Mouse (Mus musculus): Measurements from ENCODE around the gene Rpusd1.
"Not testable (repeated sequence)": the region's sequence is repeated elsewhere in the genome, so short reads cannot be mapped to it uniquely, and the experiment has no call there.

The Rpusd1 gene

GRCm38 (mm10) chr17:25735246-25735645 is 7.8 kb downstream of the Rpusd1 start:
- in situ Hi-C loops (cut with MboI, MseI): loop anchor here (5.0 kb wide), 1 partner anchor 47 kb away; no protein-coding TSS in a partner anchor

DNA sequence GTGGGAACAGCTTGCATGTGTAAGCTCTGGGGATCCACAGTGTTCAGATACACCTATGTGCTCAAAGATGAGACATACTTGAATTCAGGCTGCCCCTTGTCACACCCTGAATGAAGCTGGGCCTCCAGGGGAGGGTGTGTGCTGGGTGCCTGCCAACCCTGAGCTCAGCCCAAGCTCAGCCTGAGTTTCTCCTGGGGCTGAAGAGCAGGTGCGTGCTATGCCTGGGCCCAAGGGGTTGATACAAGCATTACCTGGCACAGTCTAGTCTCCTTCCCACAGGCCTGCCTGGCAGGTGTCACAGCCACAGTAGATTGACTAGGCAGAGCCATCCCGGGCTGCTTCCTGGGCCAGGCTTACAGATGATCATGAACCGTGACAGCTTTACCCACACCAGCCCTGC is 8.3 kb downstream of the Rpusd1 start, which contains the start of gene Mslnl:
Mslnl (plus strand) TSS at position 298 of the 400 bp plus-strand sequence.
- in situ Hi-C loops (cut with MboI, MseI): loop anchor here (5.0 kb wide), 1 partner anchor 47 kb away; no protein-coding TSS in a partner anchor

DNA sequence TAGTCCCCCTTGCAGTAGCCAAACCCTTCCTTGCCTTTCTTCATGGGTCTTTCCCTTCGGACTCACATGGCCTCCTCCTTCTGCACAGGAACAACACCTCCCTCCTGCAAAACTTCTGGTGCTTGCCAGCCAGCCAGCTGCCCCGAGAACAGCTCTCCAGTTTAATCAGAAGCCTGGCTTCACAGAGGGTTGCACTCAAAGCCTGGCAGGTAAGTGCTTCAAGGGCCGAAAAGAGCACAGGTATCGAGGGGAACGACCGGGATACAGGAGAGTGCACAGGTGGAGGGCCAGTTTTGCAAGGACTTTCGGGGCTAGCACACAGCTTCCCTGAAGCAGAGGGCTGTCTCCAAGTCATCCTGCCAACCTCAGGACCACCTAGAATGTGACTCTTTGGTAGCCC is 11.4 kb downstream of the Rpusd1 start:
- in situ Hi-C loops (cut with MboI, MseI): loop anchor here (5.0 kb wide), 1 partner anchor 43 kb away; no protein-coding TSS in a partner anchor

- in situ Hi-C loops (cut with MboI, MseI): not testable (repeated sequence)
Measured at GRCm38 (mm10) chr17:25741471-25741870, 14.0 kb downstream of the Rpusd1 start.

DNA sequence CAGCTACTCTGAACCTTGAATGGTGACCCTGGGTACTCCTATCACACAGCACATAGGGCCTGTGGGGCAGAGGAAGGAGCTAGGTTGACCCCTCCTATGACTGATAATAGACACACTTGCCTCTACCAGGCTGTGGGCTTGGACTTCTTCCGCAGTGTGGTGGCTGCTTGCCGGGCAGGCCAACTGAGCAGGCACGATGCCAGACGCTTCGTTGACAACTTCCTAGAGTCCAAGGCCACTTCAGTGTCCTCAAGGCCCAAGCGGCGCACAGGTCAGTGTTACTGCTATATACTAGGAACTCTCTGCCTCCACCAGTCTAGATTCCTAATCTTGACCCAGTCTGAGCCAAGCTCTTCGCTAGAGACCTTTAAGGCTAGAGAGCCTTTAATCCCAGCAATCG is 16.4 kb downstream of the Rpusd1 start:
- in situ Hi-C loops (cut with MboI, MseI): no loop called here

GRCm38 (mm10) chr17:25744311-25744710 is 16.8 kb downstream of the Rpusd1 start:
- in situ Hi-C loops (cut with MboI, MseI): no loop called here

GRCm38 (mm10) chr17:25748238-25748637 is 20.8 kb downstream of the Rpusd1 start:
- in situ Hi-C loops (cut with MboI, MseI): no loop called here

DNA sequence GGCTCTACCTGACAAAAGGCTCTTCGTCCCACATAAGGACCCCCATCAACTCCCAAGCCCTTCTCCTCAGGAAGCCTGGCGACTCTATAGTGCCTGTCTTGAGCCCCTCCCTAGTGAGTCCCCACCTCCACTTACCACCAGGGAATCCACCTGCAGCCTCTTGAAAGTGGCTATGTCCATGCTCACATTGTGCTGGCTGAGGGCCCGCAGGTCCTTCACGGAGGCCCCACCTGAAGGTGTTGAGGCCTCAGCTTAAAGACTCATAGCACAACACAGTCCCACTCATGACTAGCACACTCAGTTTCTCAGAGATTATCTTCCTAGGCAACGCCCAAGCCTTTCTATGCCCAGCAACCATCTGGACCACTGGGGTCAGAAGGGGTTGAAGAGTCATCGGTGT is 21.8 kb downstream of the Rpusd1 start:
- in situ Hi-C loops (cut with MboI, MseI): no loop called here

DNA sequence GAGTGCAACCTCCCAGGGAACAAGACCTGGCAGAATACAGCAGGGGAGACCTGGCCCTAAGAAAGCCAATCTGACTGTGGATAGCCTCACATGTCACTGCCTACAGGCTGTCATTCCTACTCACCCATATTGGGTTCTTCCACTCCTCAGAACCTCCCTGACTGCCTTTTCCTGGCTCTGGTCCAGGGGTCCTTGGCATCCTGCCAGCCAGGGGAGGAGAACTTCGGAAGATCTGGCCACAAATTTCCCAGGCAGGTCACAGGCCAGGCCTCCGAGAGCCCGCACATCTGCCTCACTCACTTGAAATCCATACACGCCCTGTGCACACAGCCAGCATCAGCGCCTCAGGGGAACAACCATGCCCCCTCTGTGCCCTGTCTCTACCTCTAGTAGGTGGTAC is 24.0 kb downstream of the Rpusd1 start:
- in situ Hi-C loops (cut with MboI, MseI): no loop called here

- in situ Hi-C loops (cut with MboI, MseI): no loop called here
Measured at GRCm38 (mm10) chr17:25754241-25754640, 26.8 kb downstream of the Rpusd1 start, which contains the start of gene Msln. Gene Msln (minus strand): TSS chr17:25754378.

GRCm38 (mm10) chr17:25755086-25755485 is 27.6 kb downstream of the Rpusd1 start:
- in situ Hi-C loops (cut with MboI, MseI): no loop called here

- in situ Hi-C loops (cut with MboI, MseI): no loop called here
Measured at GRCm38 (mm10) chr17:25755627-25756377, 28.3 kb downstream of the Rpusd1 start.

DNA sequence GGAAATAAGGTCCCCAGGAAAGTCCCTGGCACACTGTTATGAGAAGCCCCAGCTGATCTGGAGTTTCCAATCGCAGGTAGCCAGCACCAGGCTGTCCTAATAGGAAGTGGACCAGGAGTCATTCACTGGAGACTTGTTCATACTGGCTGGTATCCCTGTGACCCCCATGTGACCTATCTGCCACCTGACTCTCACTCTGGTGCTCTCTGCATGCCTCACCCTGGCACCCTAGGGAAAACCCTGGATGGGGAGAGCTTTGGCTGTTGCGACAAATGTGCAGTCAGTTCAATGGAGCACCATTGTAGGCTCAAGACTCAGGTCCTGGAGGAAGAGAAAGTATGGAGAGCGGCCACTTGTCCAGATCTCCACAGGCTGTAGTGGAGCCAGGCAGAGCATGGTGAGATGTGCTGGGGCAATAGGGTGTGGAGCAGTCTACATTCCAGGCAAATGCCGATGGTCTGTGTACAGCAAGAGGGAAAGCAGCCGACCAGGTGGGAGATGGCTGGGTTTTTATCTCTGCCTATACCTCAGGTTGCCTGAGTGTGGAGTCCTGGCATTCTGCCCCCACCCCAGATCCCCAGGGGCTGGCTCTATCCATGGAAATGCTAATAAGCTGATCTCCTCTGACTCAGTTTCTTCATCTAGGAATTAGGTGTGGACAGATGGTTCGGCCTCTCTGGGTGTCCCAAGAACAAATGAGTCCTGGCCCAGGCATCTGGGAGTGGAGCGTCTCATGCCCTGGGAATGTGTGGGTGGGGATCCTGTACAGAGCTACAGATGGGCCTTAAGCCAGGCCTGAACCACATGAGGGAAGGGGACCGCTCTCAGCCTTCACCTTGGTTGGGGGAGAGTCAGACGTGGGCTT is 29.1 kb downstream of the Rpusd1 start:
- in situ Hi-C loops (cut with MboI, MseI): no loop called here

DNA sequence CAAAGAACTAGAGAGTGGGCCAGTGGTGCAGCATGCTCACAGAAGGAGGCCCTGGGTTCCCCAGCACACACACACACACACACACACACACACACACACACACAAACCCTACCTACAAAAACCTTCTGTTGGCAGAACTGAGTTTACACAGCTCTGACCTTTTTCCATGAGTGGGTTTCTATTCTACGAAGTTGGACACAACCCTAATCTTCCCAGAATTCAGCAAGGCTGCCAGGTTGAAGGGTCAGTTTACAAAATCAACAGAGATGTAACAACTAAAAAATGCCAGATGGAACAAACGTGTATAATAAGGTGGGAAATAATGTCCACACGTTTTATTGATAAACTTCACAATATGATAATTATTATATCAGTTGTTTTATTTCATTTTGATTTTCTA is 30.2 kb downstream of the Rpusd1 start:
- in situ Hi-C loops (cut with MboI, MseI): no loop called here

- in situ Hi-C loops (cut with MboI, MseI): loop anchor here (10.0 kb wide), 1 partner anchor 465 kb away; the partner anchor contains the start of gene Prss34
Measured at GRCm38 (mm10) chr17:25760148-25760547, 32.7 kb downstream of the Rpusd1 start.

DNA sequence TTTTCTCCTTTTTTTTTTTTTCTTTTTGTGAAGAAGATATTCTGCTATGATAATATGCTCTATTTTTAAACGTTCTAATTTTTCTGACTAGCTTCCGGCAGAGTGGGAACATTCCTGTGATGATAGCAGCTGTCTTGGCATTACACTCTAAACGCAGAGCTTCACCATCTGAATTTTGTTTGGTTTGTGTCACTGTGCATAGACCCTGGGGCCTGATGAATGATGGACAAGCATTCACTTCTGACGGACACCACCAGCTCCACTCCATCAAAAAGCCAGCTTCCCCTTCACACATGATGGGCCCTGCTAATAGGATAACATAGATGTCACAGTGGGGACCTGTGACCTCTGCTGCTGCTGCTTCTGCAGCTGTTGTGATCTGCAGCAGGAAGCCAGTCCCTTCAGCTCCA is 34.1 kb downstream of the Rpusd1 start:
- in situ Hi-C loops (cut with MboI, MseI): loop anchor here (10.0 kb wide), 1 partner anchor 467 kb away; the partner anchor contains the start of gene Prss34

GRCm38 (mm10) chr17:25762591-25762990 is 35.1 kb downstream of the Rpusd1 start:
- in situ Hi-C loops (cut with MboI, MseI): loop anchor here (10.0 kb wide), 1 partner anchor 468 kb away; the partner anchor contains the start of gene Prss34

DNA sequence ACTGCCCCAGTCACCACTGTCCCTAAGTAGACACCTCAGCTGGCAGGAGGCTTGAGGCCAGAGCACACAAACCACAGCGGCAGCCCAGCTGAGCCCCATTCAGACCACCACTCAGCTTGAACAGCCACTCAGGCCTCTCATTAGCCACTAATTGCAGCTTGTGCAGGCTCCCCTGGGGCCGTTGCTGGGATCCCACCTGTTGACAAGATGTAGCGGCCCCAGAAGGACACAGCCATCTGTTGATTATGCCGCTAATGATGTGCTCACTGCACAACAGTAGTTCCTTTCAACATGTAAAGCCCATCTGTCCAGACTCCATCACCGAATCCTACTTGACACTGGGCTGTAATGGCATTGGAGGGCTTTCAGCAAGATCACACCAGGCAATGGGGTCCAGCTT is 38.4 kb downstream of the Rpusd1 start:
- in situ Hi-C loops (cut with MboI, MseI): loop anchor here (10.0 kb wide), 1 partner anchor 471 kb away; the partner anchor contains the start of gene Prss34

- in situ Hi-C loops (cut with MboI, MseI): loop anchor here (10.0 kb wide), 1 partner anchor 475 kb away; the partner anchor contains the start of gene Prss34
Measured at GRCm38 (mm10) chr17:25769331-25769730, 41.9 kb downstream of the Rpusd1 start.

- in situ Hi-C loops (cut with MboI, MseI): no loop called here
Measured at GRCm38 (mm10) chr17:25773549-25774120, 46.2 kb downstream of the Rpusd1 start, which contains the start of gene Narfl. Gene Narfl (plus strand): TSS chr17:25773776.

GRCm38 (mm10) chr17:25775318-25776062 is 48.0 kb downstream of the Rpusd1 start:
- in situ Hi-C loops (cut with MboI, MseI): no loop called here
